ENCODE assay signal across 8 mouse cellular contexts in genomic region chr10:81559627-81560539, GRCm38 (mm10). TPM values are rescaled to one million over a fixed set of nuclear protein-coding genes. Genes with fewer than 3 reads are reported as not detected.
DNase-seq lines count a peak whose midpoint lies in the region; ATAC-seq and TF ChIP-seq lines count a peak whose summit lies in the region.

No protein-coding gene starts in this region.

- TF ChIP-seq CTCF in liver, adult 2 months (IDR thresholded peaks at IDR 0.05; ENCODE audit: low read depth, low read length): no peak
- no peak for TF ChIP-seq CTCF in stomach, postnatal 0 days (IDR thresholded peaks at IDR 0.05; ENCODE audit: low read depth)

- H3K4me2 ChIP-seq in embryonic facial prominence, embryonic 14.5 days (ENCODE audit: low read depth, low read length): peak overlapping the region; percentile 85
- peak overlapping the region; percentile 96 for H3K4me2 ChIP-seq in heart, embryonic 11.5 days
- H3K4me2 ChIP-seq in midbrain, embryonic 16.5 days (ENCODE audit: low read length): peak overlapping the region; percentile 82
- peak overlapping the region; percentile 90 for H3K4me2 ChIP-seq in stomach, postnatal 0 days (replicated peaks; ENCODE audit: low read depth)

- H3K36me3 ChIP-seq in embryonic facial prominence, embryonic 14.5 days (ENCODE audit: control insufficient read depth, insufficient read depth, low read length): peaks cover 25% of the 10 kb centered on the region
- peaks cover 2% of the 10 kb centered on the region; the same call in 1 of the 2 replicates for H3K36me3 ChIP-seq in heart, embryonic 11.5 days (ENCODE audit: control insufficient read depth, insufficient read depth, low read length)
- H3K36me3 ChIP-seq in liver, adult 2 months (ENCODE audit: control insufficient read depth, insufficient read depth, low read length): peaks cover 3% of the 10 kb centered on the region
- peaks cover 3% of the 10 kb centered on the region; the same call in 1 of the 2 replicates for H3K36me3 ChIP-seq in midbrain, embryonic 16.5 days (ENCODE audit: control insufficient read depth, insufficient read depth, low read length)
- H3K36me3 ChIP-seq in stomach, postnatal 0 days (ENCODE audit: control insufficient read depth, insufficient read depth, low read length): peaks cover 2% of the 10 kb centered on the region; the same call in 1 of the 2 replicates

- peak; percentile 21 for ATAC-seq in embryonic facial prominence, embryonic 14.5 days (ENCODE audit: low read depth)
- ATAC-seq in heart, embryonic 11.5 days (replicated peaks; ENCODE audit: insufficient number of reproducible peaks, low FRiP score, low TSS enrichment): peak; percentile 9
- peak; percentile 40 for ATAC-seq in midbrain, embryonic 16.5 days
- peak; percentile 57 for ATAC-seq in stomach, postnatal 0 days (ENCODE audit: low FRiP score, low TSS enrichment)

- H3K9ac ChIP-seq in embryonic facial prominence, embryonic 14.5 days (ENCODE audit: low read depth, low read length): peak overlapping the region; percentile 96
- H3K9ac ChIP-seq in heart, embryonic 11.5 days (ENCODE audit: low read depth, low read length): peak overlapping the region; percentile 100
- H3K9ac ChIP-seq in liver, adult 2 months (ENCODE audit: low read depth, low read length): peak overlapping the region; percentile 96
- peak overlapping the region; percentile 100 for H3K9ac ChIP-seq in midbrain, embryonic 16.5 days (ENCODE audit: low read depth, low read length)
- H3K9ac ChIP-seq in stomach, postnatal 0 days (ENCODE audit: low read length): peak overlapping the region; percentile 94

- no peak for TF ChIP-seq EP300 in stomach, postnatal 0 days (optimal IDR thresholded peaks at IDR 0.05)

- peak overlapping the region; percentile 90 for H3K27ac ChIP-seq in embryonic facial prominence, embryonic 14.5 days (replicated peaks; ENCODE audit: low read depth, low read length)
- peak overlapping the region; percentile 92 for H3K27ac ChIP-seq in heart, embryonic 11.5 days (ENCODE audit: low read depth, low read length)
- H3K27ac ChIP-seq in liver, adult 2 months (replicated peaks; ENCODE audit: insufficient read depth, low read depth, low read length): peak overlapping the region; percentile 99
- H3K27ac ChIP-seq in midbrain, embryonic 16.5 days (ENCODE audit: low read length): peak overlapping the region; percentile 87
- peak overlapping the region; percentile 90 for H3K27ac ChIP-seq in stomach, postnatal 0 days (replicated peaks)

- no peaks in the 10 kb centered on the region for H3K27me3 ChIP-seq in embryonic facial prominence, embryonic 14.5 days (replicated peaks; ENCODE audit: control insufficient read depth, insufficient read depth, low read length)
- no peaks in the 10 kb centered on the region for H3K27me3 ChIP-seq in heart, embryonic 11.5 days (ENCODE audit: control insufficient read depth, insufficient read depth, low read length)
- H3K27me3 ChIP-seq in liver, adult 2 months (ENCODE audit: control insufficient read depth, insufficient read depth, low read length): no peaks in the 10 kb centered on the region
- no peaks in the 10 kb centered on the region for H3K27me3 ChIP-seq in midbrain, embryonic 16.5 days (ENCODE audit: control insufficient read depth, insufficient read depth, low read depth, low read length)
- H3K27me3 ChIP-seq in stomach, postnatal 0 days (ENCODE audit: control insufficient read depth, insufficient read depth, low read length): no peaks in the 10 kb centered on the region

- peaks cover 31% of the 10 kb centered on the region for H3K4me1 ChIP-seq in embryonic facial prominence, embryonic 14.5 days (ENCODE audit: control insufficient read depth, insufficient read depth, low read length)
- H3K4me1 ChIP-seq in heart, embryonic 11.5 days (ENCODE audit: control insufficient read depth, insufficient read depth, low read length): peaks cover 40% of the 10 kb centered on the region
- H3K4me1 ChIP-seq in liver, adult 2 months (ENCODE audit: control insufficient read depth, insufficient read depth, low read length): peaks cover 24% of the 10 kb centered on the region
- peaks cover 33% of the 10 kb centered on the region for H3K4me1 ChIP-seq in midbrain, embryonic 16.5 days (ENCODE audit: control insufficient read depth, insufficient read depth, low read length)
- H3K4me1 ChIP-seq in stomach, postnatal 0 days (replicated peaks; ENCODE audit: control insufficient read depth, insufficient read depth): peaks cover 8% of the 10 kb centered on the region; the same call in 1 of the 2 replicates

- peak; percentile 84 for DNase-seq in A20 (ENCODE audit: low read depth, low spot score)
- DNase-seq in adrenal gland, adult 8-10 months: peak; percentile 69
- no peak for DNase-seq in embryonic facial prominence, embryonic 14.5 days (ENCODE audit: low spot score)
- DNase-seq in kidney, adult 8-10 months: peak; percentile 67 to 69
- DNase-seq in liver, adult 2 months (ENCODE audit: extremely low read depth, low read depth, low spot score): peak; percentile 74
- DNase-seq in stomach, postnatal 0 days (ENCODE audit: low spot score): peak; percentile 81

- TF ChIP-seq POLR2A in liver, adult 2 months (IDR thresholded peaks at IDR 0.05; ENCODE audit: extremely low read depth, insufficient read depth, low read length): 0 out of 2 replicates have a peak, but pooled peaks have one; percentile 24

- WGBS in embryonic facial prominence, embryonic 14.5 days: 1% methylated on average over 21 of the region's 36 CpGs
- 1% methylated on average over 36 of the region's 36 CpGs for WGBS in heart, embryonic 11.5 days (ENCODE audit: insufficient replicate concordance)
- WGBS in liver, adult 2 months: 2% methylated on average over 36 of the region's 36 CpGs
- 1% methylated on average over 25 of the region's 36 CpGs for WGBS in midbrain, embryonic 16.5 days
- under 1% methylated on average over 34 of the region's 36 CpGs for WGBS in stomach, postnatal 0 days

- no peaks in the 10 kb centered on the region for H3K9me3 ChIP-seq in embryonic facial prominence, embryonic 14.5 days (ENCODE audit: control insufficient read depth, low read length)
- H3K9me3 ChIP-seq in heart, embryonic 11.5 days (replicated peaks; ENCODE audit: control insufficient read depth, low read length): no peaks in the 10 kb centered on the region
- no peaks in the 10 kb centered on the region for H3K9me3 ChIP-seq in midbrain, embryonic 16.5 days (replicated peaks; ENCODE audit: control insufficient read depth, low read length, poor library complexity, severe bottlenecking)
- no peaks in the 10 kb centered on the region for H3K9me3 ChIP-seq in stomach, postnatal 0 days (ENCODE audit: control insufficient read depth, low read length)

- H3K4me3 ChIP-seq in embryonic facial prominence, embryonic 14.5 days (ENCODE audit: low read depth, low read length): peak overlapping the region; percentile 82
- peak overlapping the region; percentile 98 for H3K4me3 ChIP-seq in heart, embryonic 11.5 days (ENCODE audit: low read depth, low read length)
- H3K4me3 ChIP-seq in liver, adult 2 months (ENCODE audit: insufficient read depth, low read depth, low read length): peak overlapping the region; percentile 97
- peak overlapping the region; percentile 89 for H3K4me3 ChIP-seq in midbrain, embryonic 16.5 days (ENCODE audit: low read depth, low read length)
- peak overlapping the region; percentile 86 for H3K4me3 ChIP-seq in stomach, postnatal 0 days (ENCODE audit: low read depth, low read length)

- peaks cover 29% of the 10 kb centered on the region for H3K79me2 ChIP-seq in liver, adult 2 months (ENCODE audit: control insufficient read depth, insufficient read depth, low read length)

RNA-seq across cellular contexts. Expression of gene Aes, which starts 0.6 kb away (rescaled TPM):
- 1,000 to 10,000 TPM in 3 of 4 experiments, 100 to 1,000 TPM in 1; 989 to 1,424 (median 1,166) TPM for total RNA-seq in adrenal gland, adult 8-10 months (2022)
- polyA plus RNA-seq in embryonic facial prominence, embryonic 14.5 days (2014; fragmentation: Nextera tagmentation; extraction: Ambion mirVana): 387 and 412 TPM in 2 replicates
- polyA plus RNA-seq in heart, embryonic 11.5 days (2014; fragmentation: Nextera tagmentation; extraction: Ambion mirVana): 330 and 481 TPM in 2 replicates
- 200 and 263 TPM in 2 replicates for total RNA-seq in liver, adult 2 months (2014; rRNA removed)
- 1,785 and 2,016 TPM in 2 replicates for polyA plus RNA-seq in liver, adult 2 months (2012; rRNA removed)
- polyA plus RNA-seq in midbrain, embryonic 16.5 days (2015; fragmentation: Nextera tagmentation; extraction: Ambion mirVana): 700 and 706 TPM in 2 replicates
- polyA plus RNA-seq in stomach, postnatal 0 days (2015; fragmentation: Nextera tagmentation; extraction: Ambion mirVana): 429 and 495 TPM in 2 replicates

RNA-seq across cellular contexts. Expression of gene Tle2, which starts 14.5 kb away (rescaled TPM):
- 100 to 1,000 TPM in 2 of 4 experiments, 10 to 100 TPM in 2; 50.6 to 211 (median 117) TPM for total RNA-seq in adrenal gland, adult 8-10 months (2022)
- polyA plus RNA-seq in embryonic facial prominence, embryonic 14.5 days (2014; fragmentation: Nextera tagmentation; extraction: Ambion mirVana): 30.2 and 39.4 TPM in 2 replicates
- 17.8 and 18.3 TPM in 2 replicates for polyA plus RNA-seq in heart, embryonic 11.5 days (2014; fragmentation: Nextera tagmentation; extraction: Ambion mirVana)
- 3.0 and 7.2 TPM in 2 replicates for total RNA-seq in liver, adult 2 months (2014; rRNA removed)
- 35.4 and 56.0 TPM in 2 replicates for polyA plus RNA-seq in liver, adult 2 months (2012; rRNA removed)
- polyA plus RNA-seq in midbrain, embryonic 16.5 days (2015; fragmentation: Nextera tagmentation; extraction: Ambion mirVana): 39.0 and 54.8 TPM in 2 replicates
- polyA plus RNA-seq in stomach, postnatal 0 days (2015; fragmentation: Nextera tagmentation; extraction: Ambion mirVana): 4.8 and 6.9 TPM in 2 replicates

RNA-seq across cellular contexts. Expression of gene Gna11, which starts 14.9 kb away (rescaled TPM):
- total RNA-seq in adrenal gland, adult 8-10 months (2022): 100 to 1,000 TPM in 2 of 4 experiments, 10 to 100 TPM in 2; 90.2 to 105 (median 98.1) TPM
- polyA plus RNA-seq in embryonic facial prominence, embryonic 14.5 days (2014; fragmentation: Nextera tagmentation; extraction: Ambion mirVana): 87.7 and 88.4 TPM in 2 replicates
- 55.5 and 58.8 TPM in 2 replicates for polyA plus RNA-seq in heart, embryonic 11.5 days (2014; fragmentation: Nextera tagmentation; extraction: Ambion mirVana)
- 20.7 and 27.3 TPM in 2 replicates for total RNA-seq in liver, adult 2 months (2014; rRNA removed)
- 61.6 and 64.2 TPM in 2 replicates for polyA plus RNA-seq in liver, adult 2 months (2012; rRNA removed)
- 89.7 and 90.2 TPM in 2 replicates for polyA plus RNA-seq in midbrain, embryonic 16.5 days (2015; fragmentation: Nextera tagmentation; extraction: Ambion mirVana)
- polyA plus RNA-seq in stomach, postnatal 0 days (2015; fragmentation: Nextera tagmentation; extraction: Ambion mirVana): 62.5 and 70.7 TPM in 2 replicates

RNA-seq across cellular contexts. Expression of gene Gna15, which starts 35.9 kb away (rescaled TPM):
- 1 to 10 TPM in 3 of 4 experiments, under 1 TPM in 1; 0.70 to 2.2 (median 1.6) TPM for total RNA-seq in adrenal gland, adult 8-10 months (2022)
- polyA plus RNA-seq in embryonic facial prominence, embryonic 14.5 days (2014; fragmentation: Nextera tagmentation; extraction: Ambion mirVana): 3.1 and 4.5 TPM in 2 replicates
- polyA plus RNA-seq in heart, embryonic 11.5 days (2014; fragmentation: Nextera tagmentation; extraction: Ambion mirVana): 2.5 and 3.4 TPM in 2 replicates
- total RNA-seq in liver, adult 2 months (2014; rRNA removed): 0.94 and 1.1 TPM in 2 replicates
- 0.31 and 0.64 TPM in 2 replicates for polyA plus RNA-seq in liver, adult 2 months (2012; rRNA removed)
- polyA plus RNA-seq in midbrain, embryonic 16.5 days (2015; fragmentation: Nextera tagmentation; extraction: Ambion mirVana): 0.80 and 0.87 TPM in 2 replicates
- 9.8 and 10.1 TPM in 2 replicates for polyA plus RNA-seq in stomach, postnatal 0 days (2015; fragmentation: Nextera tagmentation; extraction: Ambion mirVana)

RNA-seq across cellular contexts. Expression of gene Tle6, which starts 41.0 kb away (rescaled TPM):
- total RNA-seq in adrenal gland, adult 8-10 months (2022): 100 to 1,000 TPM in 2 of 4 experiments, 10 to 100 TPM in 2; 32.2 to 138 (median 85.6) TPM
- polyA plus RNA-seq in embryonic facial prominence, embryonic 14.5 days (2014; fragmentation: Nextera tagmentation; extraction: Ambion mirVana): 17.1 and 17.8 TPM in 2 replicates
- polyA plus RNA-seq in heart, embryonic 11.5 days (2014; fragmentation: Nextera tagmentation; extraction: Ambion mirVana): 25.6 and 27.3 TPM in 2 replicates
- 0.94 and 1.6 TPM in 2 replicates for total RNA-seq in liver, adult 2 months (2014; rRNA removed)
- polyA plus RNA-seq in liver, adult 2 months (2012; rRNA removed): 3.5 and 4.2 TPM in 2 replicates
- polyA plus RNA-seq in midbrain, embryonic 16.5 days (2015; fragmentation: Nextera tagmentation; extraction: Ambion mirVana): 4.3 and 5.2 TPM in 2 replicates
- 7.6 and 8.9 TPM in 2 replicates for polyA plus RNA-seq in stomach, postnatal 0 days (2015; fragmentation: Nextera tagmentation; extraction: Ambion mirVana)
